Mouse (Mus musculus): ENCODE data around the gene Slc46a1. TPM values are rescaled to one million over a fixed set of nuclear protein-coding genes. Genes with fewer than 3 reads are reported as not detected.

The Slc46a1 gene
- polyA plus RNA-seq, 1 experiment from 2014 or later: 20.9 TPM

DNA sequence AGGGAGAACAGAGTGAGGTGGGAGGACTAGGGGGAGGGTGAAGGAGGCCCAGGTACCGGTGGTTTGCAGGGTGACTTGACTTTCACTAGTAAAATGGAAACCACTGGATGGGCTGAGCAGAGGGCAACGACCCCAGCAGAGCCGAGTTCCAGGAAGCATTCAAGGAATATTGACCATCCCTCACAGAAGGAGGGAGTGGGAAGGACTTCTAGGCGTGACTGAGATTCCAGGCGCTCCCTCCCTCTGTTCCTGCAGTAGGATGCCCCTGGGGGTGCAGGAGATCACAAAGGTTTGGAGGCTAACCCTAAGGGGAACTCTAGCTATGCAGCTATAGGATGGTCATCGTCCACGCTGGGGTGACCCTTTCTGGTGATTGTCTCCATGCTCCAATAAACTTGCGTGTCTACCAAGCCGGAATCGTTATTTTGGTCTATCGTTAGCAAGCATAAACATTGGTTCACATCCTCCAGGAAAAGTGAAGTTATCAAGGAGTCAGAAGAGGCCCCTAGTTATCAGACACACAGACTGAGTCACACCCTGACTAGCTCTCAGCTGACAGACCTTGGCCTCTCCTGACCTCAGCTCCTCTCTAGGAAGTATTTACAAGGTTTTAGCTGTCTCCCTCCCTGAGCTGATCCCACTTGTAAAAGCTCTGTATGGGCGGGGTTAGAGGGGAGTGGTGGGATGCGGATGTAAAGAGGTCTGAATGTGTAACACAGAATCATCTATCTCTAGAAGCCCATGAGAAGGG is 2.0 kb upstream of the Slc46a1 start:
- no peak overlapping the region for H3K4me3 ChIP-seq
- WGBS: 73% methylated on average over 13 of the region's 13 CpGs

GRCm38 (mm10) chr11:78465116-78465515 is 381 bp upstream of the Slc46a1 start:
- no peaks in the 10 kb centered on the region; the same call in 1 of the 2 replicates for H3K36me3 ChIP-seq (replicated peaks)
- peak overlapping the region; percentile 97 for H3K27ac ChIP-seq
- peak; percentile 18 for DNase-seq (ENCODE audit: extremely low spot score, low spot score)
- H3K4me3 ChIP-seq: peak overlapping the region; percentile 92
- WGBS: 50% methylated on average over 9 of the region's 9 CpGs
- H3K9me3 ChIP-seq: peaks cover 6% of the 10 kb centered on the region; the same call in 1 of the 2 replicates
- no peaks in the 10 kb centered on the region for H3K27me3 ChIP-seq (ENCODE audit: poor library complexity, severe bottlenecking)
- peaks cover 36% of the 10 kb centered on the region for H3K4me1 ChIP-seq

More for the DNA sequence above, 2.0 kb upstream of the Slc46a1 start:
- H3K9me3 ChIP-seq: peaks cover 6% of the 10 kb centered on the region; the same call in 1 of the 2 replicates
- no peak for DNase-seq (ENCODE audit: extremely low spot score, low spot score)
- H3K27me3 ChIP-seq (ENCODE audit: poor library complexity, severe bottlenecking): no peaks in the 10 kb centered on the region
- H3K27ac ChIP-seq: no peak overlapping the region
- H3K36me3 ChIP-seq (replicated peaks): no peaks in the 10 kb centered on the region
- peaks cover 36% of the 10 kb centered on the region for H3K4me1 ChIP-seq

- WGBS: 58% methylated on average over 23 of the region's 23 CpGs
- H3K9me3 ChIP-seq: peaks cover 6% of the 10 kb centered on the region; the same call in 1 of the 2 replicates
- H3K4me1 ChIP-seq: peaks cover 36% of the 10 kb centered on the region
- peak overlapping the region; percentile 92 for H3K4me3 ChIP-seq
- H3K27ac ChIP-seq: peak overlapping the region; percentile 97
- DNase-seq (ENCODE audit: extremely low spot score, low spot score): peak; percentile 20
- H3K27me3 ChIP-seq (ENCODE audit: poor library complexity, severe bottlenecking): no peaks in the 10 kb centered on the region
- peaks cover 5% of the 10 kb centered on the region; the same call in 1 of the 2 replicates for H3K36me3 ChIP-seq (replicated peaks)
Observed at GRCm38 (mm10) chr11:78466242-78466912, 880 bp downstream of the Slc46a1 start.

DNA sequence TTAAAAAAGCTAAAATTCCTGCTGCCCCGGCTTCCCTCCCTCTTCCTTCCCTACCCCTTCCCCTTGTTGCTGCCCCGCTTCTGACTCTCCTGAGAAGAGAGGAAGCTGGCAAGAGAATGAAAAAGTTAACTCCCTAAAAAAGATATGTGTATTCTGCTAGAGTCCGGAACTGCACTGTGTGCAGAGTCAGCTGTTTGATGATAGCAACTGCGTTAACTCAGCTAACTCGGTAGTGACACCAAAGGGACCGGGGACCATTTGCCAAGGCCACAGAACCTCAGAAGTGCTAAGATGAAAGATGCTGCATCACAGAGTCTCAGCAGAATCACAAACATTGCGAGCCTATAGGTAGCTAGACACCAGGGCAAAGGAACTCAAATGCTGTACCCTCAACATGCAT is 2.0 kb downstream of the Slc46a1 start:
- peaks cover 11% of the 10 kb centered on the region; the same call in 1 of the 2 replicates for H3K36me3 ChIP-seq (replicated peaks)
- H3K27me3 ChIP-seq (ENCODE audit: poor library complexity, severe bottlenecking): no peaks in the 10 kb centered on the region
- no peak overlapping the region for H3K4me3 ChIP-seq
- WGBS: 88% methylated on average over 7 of the region's 7 CpGs
- no peaks in the 10 kb centered on the region for H3K9me3 ChIP-seq
- no peak for DNase-seq (ENCODE audit: extremely low spot score, low spot score)
- peaks cover 35% of the 10 kb centered on the region for H3K4me1 ChIP-seq
- no peak overlapping the region for H3K27ac ChIP-seq

GRCm38 (mm10) chr11:78467932-78468331 is 2.4 kb downstream of the Slc46a1 start:
- Histone ChIP-seq H3K4me3 (no peak overlapping the region), H3K9me3 (no peaks in the 10 kb centered on the region), H3K27me3 (ENCODE audit: poor library complexity, severe bottlenecking) (no peaks in the 10 kb centered on the region), H3K36me3 (replicated peaks) (peaks cover 11% of the 10 kb centered on the region; the same call in 1 of the 2 replicates), H3K4me1 (peaks cover 31% of the 10 kb centered on the region), H3K27ac (no peak overlapping the region)
- no peak for DNase-seq (ENCODE audit: extremely low spot score, low spot score)
- WGBS: 56% methylated on average over 3 of the region's 3 CpGs

- peaks cover 11% of the 10 kb centered on the region; the same call in 1 of the 2 replicates for H3K36me3 ChIP-seq (replicated peaks)
- no peaks in the 10 kb centered on the region for H3K27me3 ChIP-seq (ENCODE audit: poor library complexity, severe bottlenecking)
- no peak for DNase-seq (ENCODE audit: extremely low spot score, low spot score)
- H3K4me1 ChIP-seq: peaks cover 11% of the 10 kb centered on the region
- H3K9me3 ChIP-seq: no peaks in the 10 kb centered on the region
- H3K27ac ChIP-seq: no peak overlapping the region
- no peak overlapping the region for H3K4me3 ChIP-seq
- 94% methylated on average over 10 of the region's 10 CpGs for WGBS
Observed at GRCm38 (mm10) chr11:78471326-78472103, 6.0 kb downstream of the Slc46a1 start.

GRCm38 (mm10) chr11:78475289-78475688 is 9.8 kb downstream of the Slc46a1 start:
- H3K4me1 ChIP-seq: 0 out of 2 replicates have a peak, but pooled peaks cover 4% of the 10 kb centered on the region
- peaks cover 11% of the 10 kb centered on the region; the same call in 1 of the 2 replicates for H3K36me3 ChIP-seq (replicated peaks)
- H3K27ac ChIP-seq: no peak overlapping the region
- H3K9me3 ChIP-seq: no peaks in the 10 kb centered on the region
- no peak overlapping the region for H3K4me3 ChIP-seq
- DNase-seq (ENCODE audit: extremely low spot score, low spot score): no peak
- 83% methylated on average over 3 of the region's 3 CpGs for WGBS
- H3K27me3 ChIP-seq (ENCODE audit: poor library complexity, severe bottlenecking): no peaks in the 10 kb centered on the region

DNA sequence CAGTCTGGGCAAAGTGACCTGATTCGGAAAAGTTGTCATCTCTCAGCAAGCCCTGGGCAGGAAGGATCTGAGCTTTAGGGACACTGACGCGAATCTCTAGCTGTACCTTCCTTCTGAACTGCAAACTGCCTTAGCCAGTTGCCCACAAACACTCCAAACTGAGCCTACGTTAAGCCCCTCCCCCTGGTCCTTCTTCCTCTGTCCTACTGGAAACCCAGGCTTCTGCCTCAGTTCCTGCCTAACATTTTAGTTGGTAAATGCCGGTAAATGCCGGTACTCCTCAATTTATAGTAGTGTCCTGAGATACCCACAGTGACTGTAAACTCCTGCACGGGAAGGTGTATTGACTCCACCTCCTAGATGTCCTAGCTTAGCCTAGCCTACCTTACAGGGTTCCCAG is 18.1 kb downstream of the Slc46a1 start:
- H3K4me1 ChIP-seq: peaks cover 5% of the 10 kb centered on the region
- 62% methylated on average over 7 of the region's 7 CpGs for WGBS
- DNase-seq (ENCODE audit: extremely low spot score, low spot score): no peak
- no peak overlapping the region for H3K4me3 ChIP-seq
- H3K36me3 ChIP-seq (replicated peaks): peaks cover 3% of the 10 kb centered on the region; the same call in 1 of the 2 replicates
- H3K27ac ChIP-seq: no peak overlapping the region
- H3K9me3 ChIP-seq: no peaks in the 10 kb centered on the region
- peaks cover 51% of the 10 kb centered on the region for H3K27me3 ChIP-seq (ENCODE audit: poor library complexity, severe bottlenecking)

DNA sequence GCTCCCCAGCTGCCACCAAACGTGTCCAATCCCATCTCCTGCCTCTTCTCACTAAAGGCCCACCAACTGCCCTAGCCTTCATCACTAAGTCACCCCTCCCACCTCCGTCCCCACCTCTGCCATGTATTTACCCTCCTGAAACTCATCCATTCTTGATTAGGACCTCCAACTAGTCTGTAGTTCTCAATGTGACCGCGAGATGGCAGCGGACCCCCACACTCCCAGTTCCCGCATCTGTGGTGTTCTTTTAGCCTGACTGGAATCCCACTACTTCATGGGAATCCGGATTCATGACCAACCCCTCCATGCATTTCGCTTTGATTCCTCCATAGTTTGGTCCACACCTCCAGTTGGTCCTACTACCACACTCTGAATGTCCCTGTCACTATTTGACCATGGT is 22.7 kb downstream of the Slc46a1 start:
- peaks cover 15% of the 10 kb centered on the region for H3K4me1 ChIP-seq
- H3K4me3 ChIP-seq: peak overlapping the region; percentile 16; the same call in 1 of the 2 replicates
- H3K27me3 ChIP-seq (ENCODE audit: poor library complexity, severe bottlenecking): peaks cover 91% of the 10 kb centered on the region
- H3K36me3 ChIP-seq (replicated peaks): no peaks in the 10 kb centered on the region
- H3K9me3 ChIP-seq: no peaks in the 10 kb centered on the region
- DNase-seq (ENCODE audit: extremely low spot score, low spot score): peak; percentile 79
- WGBS: 4% methylated on average over 8 of the region's 8 CpGs
- H3K27ac ChIP-seq: no peak overlapping the region

GRCm38 (mm10) chr11:78490781-78491241 is 25.3 kb downstream of the Slc46a1 start:
- Histone ChIP-seq H3K4me1 (peaks cover 17% of the 10 kb centered on the region), H3K36me3 (replicated peaks) (no peaks in the 10 kb centered on the region), H3K4me3 (peak overlapping the region; percentile 46), H3K9me3 (no peaks in the 10 kb centered on the region), H3K27me3 (ENCODE audit: poor library complexity, severe bottlenecking) (peaks cover 95% of the 10 kb centered on the region), H3K27ac (peak overlapping the region; percentile 51; the same call in 1 of the 2 replicates)
- WGBS: 7% methylated on average over 48 of the region's 48 CpGs
- peak; percentile 51 for DNase-seq (ENCODE audit: extremely low spot score, low spot score)

DNA sequence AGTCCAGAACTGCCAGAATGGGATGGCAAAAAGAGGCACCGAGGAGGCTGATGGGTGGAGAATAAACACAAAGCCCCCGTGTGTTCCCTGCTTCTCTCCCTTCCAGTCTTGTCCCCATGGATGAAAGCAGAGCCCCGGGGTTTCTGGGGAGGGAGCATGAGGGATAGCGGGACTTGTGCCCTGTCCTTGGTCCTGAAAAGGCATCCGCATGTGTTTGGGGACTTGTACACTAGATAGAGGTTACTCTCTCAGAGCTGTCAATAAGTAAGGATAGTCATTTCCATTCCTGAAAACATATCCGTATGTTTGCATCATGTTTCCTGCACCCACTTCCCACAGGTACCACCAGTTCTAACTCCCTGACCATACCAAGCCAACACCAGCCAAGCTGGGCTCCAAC is 30.4 kb downstream of the Slc46a1 start:
- WGBS: 3% methylated on average over 6 of the region's 6 CpGs
- Histone ChIP-seq H3K4me3 (peak overlapping the region; percentile 82; the same call in 1 of the 2 replicates), H3K36me3 (replicated peaks) (no peaks in the 10 kb centered on the region), H3K27ac (no peak overlapping the region), H3K4me1 (peaks cover 49% of the 10 kb centered on the region), H3K9me3 (no peaks in the 10 kb centered on the region), H3K27me3 (ENCODE audit: poor library complexity, severe bottlenecking) (peaks cover 86% of the 10 kb centered on the region)
- peak; percentile 43 for DNase-seq (ENCODE audit: extremely low spot score, low spot score)

DNA sequence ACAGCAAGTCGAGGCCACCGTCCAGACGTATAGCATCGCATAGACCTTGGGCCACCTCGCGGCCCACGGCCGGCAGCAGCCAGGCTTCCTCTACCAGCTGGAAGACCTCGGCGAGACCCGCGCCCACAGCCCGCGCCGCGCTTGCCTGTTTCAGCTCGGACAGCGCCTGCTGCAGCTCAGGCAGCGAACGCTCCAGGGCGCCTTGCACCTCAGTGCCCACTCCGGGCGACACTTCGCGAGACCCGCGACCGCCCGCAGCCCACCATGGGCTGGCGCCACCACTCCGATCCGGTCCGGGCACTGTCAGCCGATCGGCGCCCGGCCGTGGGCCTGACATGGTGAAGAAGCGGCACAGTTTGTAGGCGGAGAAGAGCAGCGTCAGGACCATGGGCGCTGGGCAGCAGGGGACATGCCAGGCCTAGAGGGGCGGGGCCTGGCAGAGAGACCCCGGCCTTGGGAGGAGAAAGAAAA is 31.6 kb downstream of the Slc46a1 start:
- peaks cover 82% of the 10 kb centered on the region for H3K27me3 ChIP-seq (ENCODE audit: poor library complexity, severe bottlenecking)
- 0% methylated on average over 44 of the region's 44 CpGs for WGBS

More for the DNA sequence above, 31.6 kb downstream of the Slc46a1 start:
- peak; percentile 55 for DNase-seq (ENCODE audit: extremely low spot score, low spot score)
- Histone ChIP-seq H3K4me3 (peak overlapping the region; percentile 82), H3K36me3 (replicated peaks) (no peaks in the 10 kb centered on the region), H3K4me1 (peaks cover 46% of the 10 kb centered on the region), H3K9me3 (no peaks in the 10 kb centered on the region), H3K27ac (peak overlapping the region; percentile 83)
